Mouse (Mus musculus) urinary bladder, postnatal 4 days (tissue): Measurements from ENCODE around the gene Stfa3.
"Not testable (repeated sequence)": the region's sequence is repeated elsewhere in the genome, so short reads cannot be mapped to it uniquely, and the experiment has no call there.

Experiments
- DNase-seq, 2 experiments: peaks; one replicate each; pipeline ENCODE4 v3.0.0; 2021 to 2022; ENCODE audit warnings: low spot score in 2 of 2

Gene Stfa3

GRCm38 (mm10) chr16:36455342-36455802, at the start of gene Stfa3:
Gene Stfa3, minus strand, starts transcription at chr16:36455392.
- no peak for DNase-seq

- DNase-seq = no peak
Observed at GRCm38 (mm10) chr16:36502286-36502685, 47.1 kb upstream of the Stfa3 start.

- no peak for DNase-seq
Observed at GRCm38 (mm10) chr16:36492420-36492819, 37.2 kb upstream of the Stfa3 start.

GRCm38 (mm10) chr16:36476866-36477265, 21.7 kb upstream of the Stfa3 start:
- DNase-seq = no peak

- no peak for DNase-seq
Observed at GRCm38 (mm10) chr16:36475530-36475929, 20.3 kb upstream of the Stfa3 start.

GRCm38 (mm10) chr16:36474849-36475248, 19.7 kb upstream of the Stfa3 start:
- no peak for DNase-seq

- DNase-seq = no peak
Observed at GRCm38 (mm10) chr16:36473217-36474216, 18.3 kb upstream of the Stfa3 start.

GRCm38 (mm10) chr16:36471066-36471633, 16.0 kb upstream of the Stfa3 start:
- no peak for DNase-seq

GRCm38 (mm10) chr16:36469955-36470478, 14.8 kb upstream of the Stfa3 start:
- no peak for DNase-seq

GRCm38 (mm10) chr16:36469367-36469766, 14.2 kb upstream of the Stfa3 start:
- DNase-seq = no peak

GRCm38 (mm10) chr16:36468862-36469261, 13.7 kb upstream of the Stfa3 start:
- DNase-seq = no peak

- no peak for DNase-seq
Observed at GRCm38 (mm10) chr16:36467936-36468335, 12.7 kb upstream of the Stfa3 start.

- no peak for DNase-seq
Observed at GRCm38 (mm10) chr16:36465436-36465835, 10.2 kb upstream of the Stfa3 start.

- no peak for DNase-seq
Observed at GRCm38 (mm10) chr16:36464076-36464475, 8.9 kb upstream of the Stfa3 start.

- no peak for DNase-seq
Observed at GRCm38 (mm10) chr16:36460426-36460825, 5.2 kb upstream of the Stfa3 start.

GRCm38 (mm10) chr16:36420979-36421378, 34.2 kb downstream of the Stfa3 start:
- DNase-seq = not testable (repeated sequence)

- no peak for DNase-seq
Observed at GRCm38 (mm10) chr16:36408357-36408756, 46.8 kb downstream of the Stfa3 start, which contains the start of gene Stfa2. Gene Stfa2, minus strand, starts transcription at chr16:36408457.
